Mouse (Mus musculus): ENCODE measurements around the gene Haao.

DNA sequence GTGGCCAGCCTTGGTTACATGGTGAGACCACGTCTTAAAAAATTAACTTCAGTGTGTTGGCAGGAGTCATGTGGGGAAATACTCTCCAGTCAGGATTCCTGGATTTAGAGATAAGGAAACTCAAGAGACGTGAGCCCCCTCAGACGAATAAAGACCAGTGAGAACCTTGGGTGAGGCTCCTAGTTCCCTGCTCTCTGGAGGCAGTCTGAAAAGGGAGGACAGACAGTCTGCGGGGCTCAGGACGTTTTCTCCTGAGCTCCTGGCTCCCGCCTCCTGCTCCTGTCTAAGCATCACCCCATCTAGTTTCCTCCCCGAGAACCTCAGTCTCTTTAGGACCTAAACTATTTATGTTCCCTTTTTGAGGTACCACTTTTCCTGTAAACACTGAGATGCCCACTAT is 12.5 kb upstream of the Haao start:
- TF ChIP-seq POLR2A (IDR thresholded peaks at IDR 0.05; ENCODE audit: borderline replicate concordance, extremely low read depth, low read depth, low read length): no peak
- TF ChIP-seq CTCF (IDR thresholded peaks at IDR 0.05; ENCODE audit: insufficient read depth, low read length): no peak
